Mouse (Mus musculus) gastrocnemius, adult 18-20 months (tissue): ENCODE data around the gene Khk. TPM values are rescaled to one million over a fixed set of nuclear protein-coding genes. Genes with fewer than 3 reads are reported as not detected.

ENCODE experiments used
- DNase-seq: peaks from one replicate; pipeline ENCODE4 v3.0.0; 2021; ENCODE audit warnings: low spot score
- total RNA-seq, 2 experiments: library from RNA; stranded (reverse); gene quantifications; 2 replicates each; pipeline ENCODE4 v1.2.3; 2021

The Khk gene
- total RNA-seq, 2 experiments from 2014 or later: 36.5 to 36.6 TPM

DNA sequence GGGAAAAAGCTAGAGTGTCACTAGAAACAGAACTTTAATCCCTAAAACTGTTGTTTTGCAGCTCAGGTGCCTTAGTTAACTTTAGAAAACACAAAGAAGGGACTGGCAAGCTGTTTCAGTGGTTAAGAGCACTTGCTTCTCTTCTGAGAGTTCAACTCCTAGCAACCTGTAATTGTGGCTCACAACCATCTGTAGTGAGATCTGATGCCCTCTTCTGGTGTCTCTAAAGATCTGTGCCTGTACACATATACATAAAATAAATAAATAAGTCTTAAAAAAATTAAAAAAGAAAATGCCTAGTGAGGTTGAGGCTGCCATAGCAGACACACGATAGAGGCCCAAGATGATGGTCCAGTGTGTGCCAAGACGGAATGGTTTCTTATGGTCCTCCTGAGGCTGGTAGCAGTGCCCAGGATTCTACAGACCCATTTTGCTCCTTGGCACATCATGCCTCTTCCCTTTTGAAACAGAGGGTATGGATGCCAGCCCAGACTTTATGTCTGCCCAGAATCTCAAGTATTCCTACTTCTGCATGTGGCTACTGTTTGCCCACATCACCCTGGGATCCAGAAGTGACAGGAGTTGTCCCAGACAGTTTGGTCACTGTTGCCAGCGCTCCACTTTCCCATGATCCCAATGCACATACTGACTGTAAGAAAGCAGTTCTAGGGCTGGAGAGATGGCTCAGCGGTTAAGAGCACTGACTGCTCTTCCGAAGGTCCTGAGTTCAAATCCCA lies 13.7 kb downstream of the Khk start:
- no peak for DNase-seq

DNA sequence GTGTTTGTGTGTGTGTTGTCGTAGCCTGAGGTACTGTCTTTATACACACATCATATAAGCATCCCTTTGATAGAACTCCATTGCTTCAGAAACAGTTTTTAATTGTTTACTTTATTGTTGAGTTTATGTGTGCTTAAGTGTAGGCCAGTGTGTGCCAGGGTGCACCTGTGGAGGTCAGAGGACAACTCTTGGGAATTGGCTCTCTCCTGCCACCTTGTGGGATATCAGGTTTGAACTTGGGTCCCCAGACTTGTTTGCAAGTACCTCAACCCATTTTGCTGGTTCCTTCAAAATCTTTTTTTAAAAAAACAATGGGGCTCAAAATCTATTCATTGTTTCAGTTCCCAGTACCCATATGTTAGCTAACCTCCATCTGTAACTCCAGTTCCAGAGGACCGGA lies 21.8 kb downstream of the Khk start:
- DNase-seq: no peak

DNA sequence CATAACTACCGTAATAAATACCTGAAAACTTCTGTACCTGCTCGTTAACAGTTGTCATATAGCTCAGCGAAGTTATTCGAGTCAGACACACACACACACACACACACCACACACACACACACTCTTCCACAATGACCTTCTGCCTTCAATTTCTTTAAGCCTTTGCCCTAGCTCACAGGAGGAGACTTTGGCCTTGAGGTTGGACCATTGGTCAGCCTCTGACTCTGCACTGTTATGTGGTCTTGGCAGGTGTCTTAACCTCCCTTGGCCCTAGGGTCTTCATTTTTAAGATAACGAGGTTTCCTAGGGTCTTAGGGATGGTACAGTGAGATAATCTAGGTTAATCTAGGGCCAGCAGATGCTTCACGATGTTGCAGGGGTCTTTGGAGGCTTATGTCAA lies 23.1 kb downstream of the Khk start:
- no peak for DNase-seq

DNA sequence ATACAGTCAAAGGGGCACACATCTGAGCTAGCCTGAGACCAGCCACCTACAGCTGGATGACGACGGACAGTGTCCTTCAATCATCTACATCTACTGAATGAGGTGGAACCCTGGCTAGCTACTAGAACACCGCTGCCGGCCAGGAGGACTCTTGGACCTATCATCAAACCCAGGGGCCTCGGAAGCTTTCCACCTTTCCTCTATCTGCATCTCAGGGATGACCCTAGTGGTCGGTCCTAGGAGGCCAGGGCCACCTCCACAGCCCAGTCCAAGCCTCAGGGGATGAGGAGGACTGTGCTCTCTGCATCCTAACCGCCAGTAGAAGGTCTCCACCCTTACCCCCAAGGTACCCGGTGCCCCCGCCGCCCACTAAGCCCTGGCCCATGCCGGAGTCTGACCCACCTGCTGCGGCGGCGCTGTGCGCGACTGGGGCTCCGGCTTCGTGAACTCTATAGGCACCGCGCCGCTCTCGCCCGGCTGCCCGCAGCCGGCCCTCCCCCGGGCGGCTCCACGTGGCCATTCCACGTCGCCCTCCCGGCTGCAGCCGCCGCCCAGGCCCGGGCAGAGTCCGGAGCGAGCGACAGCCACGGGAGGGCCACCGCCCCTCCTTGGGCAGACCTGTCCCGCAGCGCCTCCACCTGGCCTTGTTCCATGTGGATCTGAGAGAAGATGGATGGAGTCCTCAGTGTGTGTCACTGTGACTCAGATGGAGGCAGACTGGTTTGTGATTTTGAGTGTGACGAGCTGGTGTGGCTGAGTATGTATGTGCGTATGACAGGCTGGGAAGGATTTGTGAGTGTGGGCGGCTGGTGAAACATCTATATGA lies 23.9 kb downstream of the Khk start, which contains the start of gene Cgref1:
Cgref1 (minus strand) TSS at position 636 of the 826 bp plus-strand sequence.
- peak; percentile 57 for DNase-seq

DNA sequence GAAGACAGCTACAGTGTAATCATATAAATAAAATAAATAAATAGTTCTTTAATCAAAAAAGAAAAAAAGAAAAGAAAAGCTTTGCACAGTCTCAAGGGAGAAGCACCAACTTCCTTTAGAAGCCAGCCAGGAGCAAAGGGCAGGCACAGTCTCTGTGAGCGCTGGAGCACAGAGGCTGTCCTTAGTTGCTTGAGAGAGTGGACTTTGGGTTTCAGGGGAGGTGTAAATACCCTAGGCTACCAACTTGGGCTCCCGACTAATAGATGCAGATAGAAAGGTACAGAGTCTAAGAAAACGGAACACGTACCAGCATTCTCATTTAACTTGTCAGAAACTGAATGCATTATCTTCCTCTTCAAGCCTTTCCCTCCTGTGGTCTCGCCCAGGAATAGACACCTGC lies 27.4 kb downstream of the Khk start:
- no peak for DNase-seq

DNA sequence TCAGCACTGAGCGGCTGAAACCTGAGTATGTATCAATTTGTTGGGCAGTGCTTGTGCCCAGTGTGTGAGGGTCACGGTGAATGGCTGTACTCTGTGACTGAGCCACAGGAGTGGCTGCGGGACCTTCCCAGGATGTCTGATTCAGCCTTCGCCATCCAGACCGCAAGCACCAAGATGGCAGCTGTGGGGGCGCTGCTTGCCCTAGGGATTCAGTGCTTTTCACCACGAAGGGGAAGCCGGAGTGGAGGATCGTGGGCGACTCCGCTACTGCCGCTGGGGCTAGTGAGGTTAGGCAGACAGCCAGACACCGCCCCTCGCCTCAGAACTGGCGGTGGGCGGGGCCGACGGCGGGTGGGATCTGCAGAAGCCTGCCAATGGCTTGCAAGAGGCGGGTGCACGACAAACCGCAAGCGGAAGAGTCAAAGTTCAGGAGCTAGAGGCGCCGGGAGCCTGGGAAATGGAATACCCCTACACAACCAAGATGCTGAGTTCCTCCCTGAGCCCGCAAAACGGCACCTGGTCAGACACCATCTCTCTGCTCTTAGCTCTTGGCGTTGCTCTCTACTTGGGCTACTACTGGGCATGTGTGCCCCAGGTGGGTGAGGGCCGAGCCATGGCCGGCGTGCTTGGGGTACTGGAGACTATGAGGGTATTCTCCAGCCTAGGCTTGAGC lies 28.6 kb downstream of the Khk start:
- peak; percentile 90 for DNase-seq

DNA sequence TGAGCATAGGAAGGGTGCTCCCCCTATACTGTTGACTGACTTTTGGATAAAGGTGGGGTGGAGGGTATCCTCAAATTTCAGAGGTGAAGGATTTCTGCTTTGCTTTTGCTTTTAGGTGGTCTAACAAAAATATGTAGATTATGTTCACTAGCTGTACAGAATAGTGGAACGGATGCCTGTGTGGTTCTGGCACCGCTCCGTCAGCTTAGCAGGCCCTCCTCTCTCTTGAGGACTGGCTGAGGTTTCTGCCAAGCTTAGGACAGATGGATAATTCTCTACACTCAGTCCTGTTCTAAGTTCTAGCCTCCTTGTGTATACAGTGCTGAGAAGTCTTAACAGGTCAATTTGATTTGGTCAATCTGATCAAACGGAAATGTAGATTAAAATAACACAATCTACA lies 29.2 kb downstream of the Khk start:
- no peak for DNase-seq

DNA sequence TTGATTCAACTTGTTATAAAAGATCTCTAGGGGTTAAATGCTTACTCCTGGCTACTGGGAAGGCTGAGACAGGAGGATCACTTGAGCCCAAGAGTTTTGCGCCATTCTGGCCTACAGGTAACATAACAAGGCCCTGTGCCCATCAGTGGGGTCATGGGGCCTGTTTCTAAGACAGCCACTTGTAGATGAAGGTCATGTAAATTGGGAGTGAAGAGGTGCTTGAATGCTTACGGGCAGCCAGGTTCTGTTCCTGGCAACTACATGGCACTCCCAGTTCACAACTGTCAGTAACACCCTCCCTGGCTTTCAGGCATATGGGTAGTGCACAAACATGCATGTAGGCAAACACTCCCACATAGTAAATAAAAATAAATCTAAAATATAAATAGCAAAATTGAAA lies 29.7 kb downstream of the Khk start:
- DNase-seq: no peak

DNA sequence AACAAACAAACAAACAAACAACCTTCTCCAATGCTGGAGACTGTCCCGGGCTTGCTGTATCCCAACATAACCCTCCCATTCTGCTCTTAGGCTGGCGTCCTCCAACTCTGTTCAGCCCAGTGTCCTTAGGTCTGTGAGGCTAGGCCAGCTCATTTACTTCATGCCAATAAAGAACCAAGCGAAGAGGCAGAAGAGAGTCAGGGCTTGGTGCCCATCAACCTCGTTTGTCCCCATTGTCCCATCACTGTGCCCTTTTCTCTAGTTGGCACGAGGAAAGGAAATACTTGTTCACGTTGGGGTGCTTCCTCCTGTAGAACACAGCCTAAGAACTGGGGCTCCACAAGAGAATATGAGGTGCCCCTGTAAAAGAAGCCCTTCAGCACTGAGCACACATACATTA lies 30.5 kb downstream of the Khk start:
- no peak for DNase-seq

DNA sequence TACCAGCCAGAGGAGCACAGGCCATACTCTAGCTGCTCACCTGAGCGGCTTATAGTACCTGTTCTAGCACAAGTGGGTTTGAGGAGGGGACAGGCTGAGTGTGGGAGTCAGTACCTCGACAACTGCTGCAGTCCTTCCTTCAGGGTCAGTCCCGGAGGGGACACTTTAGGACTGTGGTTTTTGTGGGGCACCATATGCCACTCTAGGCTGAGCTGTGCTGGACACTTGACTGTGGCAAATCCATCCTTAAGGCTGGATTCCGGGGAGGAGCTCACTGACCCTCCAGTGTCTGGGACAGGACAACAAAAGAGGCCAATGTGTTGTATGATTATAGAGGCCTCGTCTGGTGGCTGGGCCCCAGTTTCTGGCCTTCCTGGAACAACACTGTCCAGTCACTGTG lies 31.3 kb downstream of the Khk start:
- no peak for DNase-seq

DNA sequence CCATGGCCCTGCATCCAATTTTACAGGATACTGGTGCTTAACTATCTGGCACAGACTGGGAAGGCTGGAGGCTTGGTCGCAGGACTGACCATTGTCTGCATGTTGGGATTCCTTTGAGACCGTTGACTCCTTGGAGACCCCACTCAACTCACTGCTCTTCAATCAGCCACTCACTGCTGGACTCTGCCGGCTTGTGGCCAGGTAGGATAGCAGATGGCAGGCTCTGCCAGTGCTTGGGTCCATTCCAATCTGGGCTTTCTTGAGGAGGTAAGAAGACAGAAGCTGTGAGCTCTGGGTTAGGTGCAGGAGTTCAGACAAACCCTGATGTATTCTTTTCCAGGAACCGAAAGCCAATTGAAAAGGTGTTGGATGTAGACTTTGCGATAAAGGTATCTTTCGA lies 32.8 kb downstream of the Khk start:
- no peak for DNase-seq

DNA sequence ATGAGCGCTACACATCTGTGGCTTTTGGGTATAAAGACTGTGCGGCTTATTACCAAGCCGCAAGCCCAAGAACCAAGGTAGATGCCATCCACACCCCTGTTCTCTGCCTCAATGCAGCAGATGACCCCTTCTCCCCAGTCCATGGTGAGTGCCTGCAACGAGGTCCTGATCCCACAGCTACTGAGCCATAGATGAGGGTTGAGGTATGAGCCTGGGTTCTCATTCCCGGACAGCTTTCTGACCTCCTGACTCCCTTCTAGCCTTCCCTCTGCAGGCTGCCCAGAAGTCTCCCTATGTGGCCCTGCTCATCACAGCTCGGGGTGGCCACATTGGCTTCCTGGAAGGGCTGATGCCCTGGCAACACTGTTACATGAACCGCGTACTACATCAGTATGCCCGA lies 33.3 kb downstream of the Khk start:
- no peak for DNase-seq

DNA sequence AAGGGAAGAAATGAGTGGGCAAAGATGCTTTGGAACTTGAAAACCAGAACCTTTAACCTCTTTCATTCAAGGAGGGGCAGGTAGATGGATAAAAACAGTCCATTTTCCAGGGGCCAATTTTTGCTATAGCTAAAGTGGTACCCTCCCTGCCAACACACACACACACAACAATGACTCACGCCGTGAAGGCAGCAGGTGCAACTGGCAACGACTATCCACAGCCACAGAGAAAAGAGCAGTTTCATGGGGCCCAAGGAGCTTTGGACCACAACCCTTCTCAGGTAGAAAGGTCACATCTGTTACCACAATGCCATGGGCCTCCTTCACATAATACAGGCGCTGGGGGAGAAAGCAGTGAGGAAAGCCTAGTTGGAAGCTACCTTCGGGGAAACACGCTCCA lies 34.5 kb downstream of the Khk start:
- no peak for DNase-seq

DNA sequence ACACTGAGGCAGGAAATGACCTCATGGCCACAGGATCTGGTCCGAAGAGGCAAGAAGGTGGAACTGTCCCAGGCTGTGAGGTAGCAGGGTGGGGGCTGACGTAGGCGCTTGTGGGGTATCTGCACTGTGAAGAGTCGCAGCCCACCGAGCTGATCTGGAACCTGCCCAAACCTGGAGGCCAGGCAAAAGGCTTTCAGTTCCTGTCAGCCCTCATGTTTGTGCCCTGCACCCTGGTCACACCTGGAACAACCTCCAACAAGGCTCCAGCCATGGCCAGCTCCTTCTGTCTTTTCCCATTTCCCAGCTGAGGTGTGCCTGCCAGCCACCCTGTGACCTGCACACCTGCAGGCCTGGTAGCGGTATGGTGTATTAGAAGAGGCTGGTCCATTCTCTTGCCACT lies 36.7 kb downstream of the Khk start:
- DNase-seq: no peak

DNA sequence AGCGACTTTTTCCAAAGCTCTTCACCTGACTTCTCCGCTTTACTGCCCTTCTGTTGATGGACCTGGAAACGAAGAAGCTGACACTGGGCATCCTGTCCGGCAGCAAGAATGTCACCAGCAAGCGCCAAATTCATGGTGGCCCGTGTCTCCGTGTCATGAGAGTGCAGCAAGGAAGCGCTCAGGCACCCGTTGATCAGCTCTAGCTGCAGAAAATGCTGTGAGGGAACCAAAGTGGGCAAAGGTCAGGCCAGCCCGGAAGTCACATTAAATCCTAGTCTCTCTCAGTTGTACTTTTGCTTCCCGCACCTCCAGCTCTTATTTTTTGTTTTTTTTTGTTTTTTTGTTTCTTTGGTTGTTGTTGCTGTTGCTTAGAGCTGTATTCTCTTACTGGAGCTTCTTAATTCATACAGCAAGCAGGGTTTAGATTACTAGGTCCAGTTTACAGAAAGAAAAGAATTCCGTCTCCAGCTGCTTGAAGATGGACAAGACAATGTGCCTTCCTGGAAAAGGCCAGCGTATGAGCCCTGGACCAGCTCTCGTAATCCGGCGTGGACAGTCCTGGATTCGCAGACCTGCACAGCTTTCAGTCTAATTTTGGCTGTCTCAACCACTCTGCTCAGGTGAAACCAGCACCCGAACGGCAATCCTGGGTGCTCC lies 38.1 kb downstream of the Khk start:
- DNase-seq: no peak

DNA sequence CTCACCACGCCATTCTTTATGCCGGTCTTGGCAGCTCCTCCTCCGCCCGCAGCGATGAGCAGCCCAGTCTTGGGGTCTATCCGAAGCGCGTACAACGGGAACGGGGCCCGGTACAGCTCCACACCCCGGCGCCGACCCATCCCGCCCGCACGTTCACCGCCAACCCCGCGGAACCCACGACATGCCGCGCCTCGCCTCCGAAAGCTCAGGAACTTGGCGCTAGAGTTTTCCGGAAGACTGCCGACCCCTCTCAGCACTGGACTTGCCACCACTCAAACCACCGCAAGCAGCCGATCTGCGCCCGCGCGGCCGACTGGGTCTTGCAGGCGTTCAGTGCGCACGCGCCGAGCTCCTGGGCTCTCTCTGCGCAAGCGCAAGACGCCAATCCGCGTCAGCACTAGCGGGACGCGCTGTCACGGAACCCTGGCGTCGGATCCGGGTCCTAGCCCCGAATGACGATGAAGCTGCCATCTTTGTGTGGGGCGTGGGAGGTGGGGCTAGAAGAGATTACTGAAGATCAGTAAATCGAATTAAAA lies 38.8 kb downstream of the Khk start, which contains the start of gene Preb:
Preb (minus strand) TSS at position 396 of the 536 bp plus-strand sequence.
- DNase-seq: peak; percentile 99

DNA sequence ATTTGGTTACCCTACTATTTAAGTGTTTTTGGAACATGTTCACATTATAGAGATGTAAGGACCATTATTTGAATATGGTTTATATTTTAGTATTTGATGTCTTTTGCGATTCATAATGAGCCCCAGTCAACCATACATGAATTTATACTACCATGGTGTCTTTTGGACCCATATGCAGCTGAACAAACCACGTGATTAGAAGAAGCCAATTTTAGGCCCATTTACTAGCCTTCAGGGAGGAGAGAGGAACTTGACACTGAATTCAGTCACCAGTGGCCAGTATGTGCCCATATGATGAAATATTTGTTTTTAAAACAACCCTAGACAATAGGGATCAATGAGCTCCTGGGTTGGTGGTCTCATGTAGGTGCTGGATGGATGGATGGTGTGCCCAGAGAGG lies 39.6 kb downstream of the Khk start:
- no peak for DNase-seq

DNA sequence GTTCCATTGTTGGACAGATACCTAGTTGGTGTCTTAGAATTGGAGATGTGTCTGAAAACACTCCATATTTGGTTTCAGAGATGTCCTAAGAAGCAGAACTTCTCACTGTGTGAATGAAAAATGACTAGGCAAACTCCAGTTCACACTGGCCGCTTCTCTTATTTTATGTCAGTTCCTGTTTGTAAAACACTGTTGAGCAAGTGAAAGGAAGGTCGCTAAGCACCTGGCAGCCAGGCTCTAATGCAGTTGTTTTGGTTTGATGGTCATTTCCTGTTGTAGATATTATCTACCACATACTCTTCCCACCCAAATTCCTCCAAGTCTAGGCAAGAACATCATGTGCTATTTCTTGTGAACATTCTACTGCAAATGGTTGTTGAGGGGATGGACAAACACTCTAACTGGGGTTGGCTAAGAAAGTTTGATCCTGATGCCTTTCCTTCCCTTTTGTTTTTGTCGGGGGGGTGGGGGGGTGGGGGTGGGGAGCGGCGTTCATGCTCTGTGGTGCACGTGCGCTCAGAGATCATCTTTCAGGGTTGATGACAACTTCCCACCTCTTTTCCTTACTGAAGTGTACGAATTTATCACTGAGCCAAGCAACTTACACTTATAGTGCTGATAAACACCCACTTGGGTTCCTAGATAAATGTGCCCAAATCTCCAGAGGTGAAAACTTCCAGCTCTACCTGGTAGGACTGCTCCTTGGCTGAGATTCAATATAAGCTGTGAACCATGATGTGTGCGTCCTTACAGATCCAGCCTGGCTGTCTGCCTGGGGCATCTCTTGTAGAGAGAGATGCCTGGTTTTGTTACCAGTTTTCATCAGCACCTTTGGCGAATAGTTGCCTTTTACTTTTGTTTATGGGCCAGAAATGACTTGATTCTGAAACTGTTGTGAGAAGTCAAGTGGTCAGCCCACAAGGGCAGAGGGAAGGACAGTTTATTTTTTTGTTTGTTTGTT lies 40.6 kb downstream of the Khk start:
- DNase-seq: no peak

DNA sequence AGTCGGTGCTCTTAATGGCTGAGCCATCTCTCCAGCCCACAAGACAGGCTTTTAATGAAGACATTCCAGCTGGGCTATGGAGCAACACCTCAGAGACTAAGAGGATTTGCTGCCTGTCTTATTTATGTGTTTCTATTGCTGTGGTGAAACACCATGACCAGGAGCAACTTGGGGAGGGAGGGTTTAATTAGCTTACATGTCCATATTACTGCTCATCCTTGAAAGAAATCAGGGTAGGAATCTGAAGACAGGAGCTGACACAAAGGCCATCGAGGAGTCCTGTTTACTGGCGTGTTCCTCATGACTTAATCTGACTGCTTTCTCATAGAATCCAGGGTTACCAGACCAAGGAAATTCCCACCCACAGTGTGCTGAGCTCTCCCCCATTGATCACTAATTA lies 42.7 kb downstream of the Khk start:
- DNase-seq: no peak

DNA sequence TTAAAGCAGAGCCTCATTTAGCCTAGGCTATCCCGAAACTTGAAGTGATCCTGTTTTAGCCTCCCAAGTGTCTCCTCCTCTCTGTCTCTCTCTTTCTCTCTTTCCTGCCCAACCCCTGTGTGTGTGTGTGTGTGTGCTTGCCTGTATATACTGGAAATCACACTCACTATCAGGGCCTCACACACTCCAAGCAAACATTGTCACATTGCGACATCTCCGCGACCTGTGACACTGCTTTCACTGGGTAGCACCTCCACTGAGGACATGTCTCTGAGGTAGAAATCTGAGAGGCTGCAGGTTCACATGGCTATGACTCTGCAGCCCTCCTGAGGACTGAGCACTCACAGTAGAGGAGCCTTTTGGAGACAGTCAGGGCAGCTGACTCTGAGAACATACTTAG lies 45.0 kb downstream of the Khk start:
- DNase-seq: no peak
